8 mouse cellular contexts compared by ENCODE assay signal in genomic region chr17:49428751-49429415, GRCm38 (mm10). TPM values are rescaled to one million over a fixed set of nuclear protein-coding genes. Genes with fewer than 3 reads are reported as not detected.
DNase-seq lines count a peak whose midpoint lies in the region; ATAC-seq and TF ChIP-seq lines count a peak whose summit lies in the region.

No protein-coding gene starts in this region.

- H3K36me3 ChIP-seq in forebrain, embryonic 10.5 days (replicated peaks): peaks cover 10% of the 10 kb centered on the region
- no peaks in the 10 kb centered on the region for H3K36me3 ChIP-seq in hindbrain, embryonic 15.5 days
- peaks cover 12% of the 10 kb centered on the region for H3K36me3 ChIP-seq in liver, embryonic 16.5 days (ENCODE audit: control insufficient read depth, insufficient read depth)
- no peaks in the 10 kb centered on the region for H3K36me3 ChIP-seq in neural tube, embryonic 14.5 days (ENCODE audit: control insufficient read depth, insufficient read depth, low read length)

- peak overlapping the region; percentile 78 for H3K4me3 ChIP-seq in forebrain, embryonic 10.5 days
- H3K4me3 ChIP-seq in hindbrain, embryonic 15.5 days: peak overlapping the region; percentile 66
- peak overlapping the region; percentile 90 for H3K4me3 ChIP-seq in liver, embryonic 16.5 days (ENCODE audit: low read depth, low read length)
- H3K4me3 ChIP-seq in neural tube, embryonic 14.5 days (ENCODE audit: low read depth, low read length): peak overlapping the region; percentile 66

- DNase-seq in adrenal gland, postnatal 14 days: peak; percentile 40
- DNase-seq in adrenal gland, postnatal 4 days (ENCODE audit: low spot score in 2 of 2): no peak
- no peak for DNase-seq in Patski (ENCODE audit: low read depth, low spot score)
- DNase-seq in forebrain, embryonic 10.5 days (ENCODE audit: extremely low spot score, low spot score): no peak
- no peak for DNase-seq in Muller cell, postnatal 12 days (ENCODE audit: inconsistent ontology term)

- peak overlapping the region; percentile 68 for H3K9ac ChIP-seq in hindbrain, embryonic 15.5 days
- H3K9ac ChIP-seq in liver, embryonic 16.5 days (ENCODE audit: low read depth, low read length): peak overlapping the region; percentile 98
- peak overlapping the region; percentile 86 for H3K9ac ChIP-seq in neural tube, embryonic 14.5 days (replicated peaks; ENCODE audit: low read depth, low read length)

- in situ Hi-C loops in Patski (cut with MboI; ENCODE audit: low pct_unique_long_range_greater_than_20kb): no loop called here

- H3K4me1 ChIP-seq in forebrain, embryonic 10.5 days: peaks cover 29% of the 10 kb centered on the region
- H3K4me1 ChIP-seq in hindbrain, embryonic 15.5 days (replicated peaks): peaks cover 18% of the 10 kb centered on the region
- H3K4me1 ChIP-seq in liver, embryonic 16.5 days (ENCODE audit: control insufficient read depth, low read depth, low read length): peaks cover 48% of the 10 kb centered on the region
- H3K4me1 ChIP-seq in neural tube, embryonic 14.5 days (ENCODE audit: control insufficient read depth, insufficient read depth, low read length): peaks cover 4% of the 10 kb centered on the region; the same call in 1 of the 2 replicates

- POLR2A ChIA-PET in Patski (lab: Charles Lee): no interaction called here

- peak; percentile 15 for ATAC-seq in Patski
- no peak for ATAC-seq in hindbrain, embryonic 15.5 days (ENCODE audit: low FRiP score, low read depth)
- ATAC-seq in liver, embryonic 16.5 days (ENCODE audit: low read depth): peak; percentile 12; the same call in 1 of the 2 replicates
- no peak for ATAC-seq in neural tube, embryonic 14.5 days (ENCODE audit: low read depth)

- H3K4me2 ChIP-seq in hindbrain, embryonic 15.5 days: peak overlapping the region; percentile 67
- H3K4me2 ChIP-seq in liver, embryonic 16.5 days (ENCODE audit: low read depth, low read length): peak overlapping the region; percentile 75
- peak overlapping the region; percentile 93 for H3K4me2 ChIP-seq in neural tube, embryonic 14.5 days (ENCODE audit: low read depth, low read length)

- H3K27ac ChIP-seq in forebrain, embryonic 10.5 days: peak overlapping the region; percentile 91
- 0 out of 2 replicates have a peak overlapping the region, but pooled peaks have one; percentile 54 for H3K27ac ChIP-seq in hindbrain, embryonic 15.5 days (replicated peaks)
- H3K27ac ChIP-seq in liver, embryonic 16.5 days (ENCODE audit: low read length): peak overlapping the region; percentile 94
- no peak overlapping the region for H3K27ac ChIP-seq in neural tube, embryonic 14.5 days (ENCODE audit: low read depth, low read length)

- WGBS in forebrain, embryonic 10.5 days: 74% methylated on average over 13 of the region's 13 CpGs
- WGBS in hindbrain, embryonic 15.5 days: 64% methylated on average over 13 of the region's 13 CpGs
- WGBS in liver, embryonic 16.5 days (ENCODE audit: insufficient replicate concordance): 7% methylated on average over 13 of the region's 13 CpGs
- 62% methylated on average over 13 of the region's 13 CpGs for WGBS in neural tube, embryonic 14.5 days

- CTCF ChIA-PET in Patski (lab: Charles Lee): interaction anchor here (1.5 kb wide), 1 partner anchor 152 kb away, joined by 4 read pairs; no protein-coding TSS in a partner anchor

- H3K9me3 ChIP-seq in forebrain, embryonic 10.5 days: no peaks in the 10 kb centered on the region
- no peaks in the 10 kb centered on the region for H3K9me3 ChIP-seq in hindbrain, embryonic 15.5 days
- H3K9me3 ChIP-seq in liver, embryonic 16.5 days (replicated peaks; ENCODE audit: control insufficient read depth, low read length): no peaks in the 10 kb centered on the region
- H3K9me3 ChIP-seq in neural tube, embryonic 14.5 days (ENCODE audit: control insufficient read depth, low read length): no peaks in the 10 kb centered on the region

- no peak for TF ChIP-seq CTCF in Patski (IDR thresholded peaks at IDR 0.05)

- no peaks in the 10 kb centered on the region for H3K27me3 ChIP-seq in Patski
- no peaks in the 10 kb centered on the region for H3K27me3 ChIP-seq in forebrain, embryonic 10.5 days (ENCODE audit: poor library complexity, severe bottlenecking)
- no peaks in the 10 kb centered on the region for H3K27me3 ChIP-seq in hindbrain, embryonic 15.5 days
- H3K27me3 ChIP-seq in liver, embryonic 16.5 days (ENCODE audit: control insufficient read depth, insufficient read depth, low read depth, low read length): no peaks in the 10 kb centered on the region
- no peaks in the 10 kb centered on the region for H3K27me3 ChIP-seq in neural tube, embryonic 14.5 days (ENCODE audit: control insufficient read depth, insufficient read depth, low read length)

RNA-seq across cellular contexts. Expression of gene Mocs1, which starts 0.7 kb away (rescaled TPM):
- total RNA-seq in adrenal gland, postnatal 14 days (2021): 31.2 and 43.0 TPM in 2 replicates
- total RNA-seq in adrenal gland, postnatal 4 days (2021): 10 to 100 TPM; 49.9 to 58.4 TPM
- 33.9 TPM for polyA plus RNA-seq in Patski (2021)
- 5.8 and 5.9 TPM in 2 replicates for polyA plus RNA-seq in forebrain, embryonic 10.5 days (2016; fragmentation: Nextera tagmentation; extraction: Ambion mirVana)
- polyA plus RNA-seq in hindbrain, embryonic 15.5 days (2015; fragmentation: Nextera tagmentation; extraction: Ambion mirVana): 3.2 and 5.5 TPM in 2 replicates
- 10.7 and 13.1 TPM in 2 replicates for polyA plus RNA-seq in liver, embryonic 16.5 days (2015; fragmentation: Nextera tagmentation; extraction: Ambion mirVana)
- 4.4 and 5.0 TPM in 2 replicates for polyA plus RNA-seq in neural tube, embryonic 14.5 days (2014; fragmentation: Nextera tagmentation; extraction: Ambion mirVana)

Comparison
In these comparisons a context has a peak if more than half of its experiments do, and no peak if none do; other contexts are left out.
1. ATAC-seq: peak in Patski (single experiment) and liver, embryonic 16.5 days (single experiment); none in hindbrain, embryonic 15.5 days (single experiment) and neural tube, embryonic 14.5 days (single experiment).
2. Peak in every context shown above with its lines, with median percentiles within 50 percentile points of each other: H3K4me3 ChIP-seq, H3K4me2 ChIP-seq and H3K9ac ChIP-seq.